In genomic region chr2:162889191-162889590, GRCm38 (mm10) we compare ENCODE assay signal across 14 mouse cellular contexts. TPM values are rescaled to one million over a fixed set of nuclear protein-coding genes. Genes with fewer than 3 reads are reported as not detected.
A peak's percentile ranks its signal among the peaks of the same experiment; 100 is the strongest.
DNase-seq lines count a peak whose midpoint lies in the region; ATAC-seq and TF ChIP-seq lines count a peak whose summit lies in the region.
"Had no signal": no experiment of that assay in that cellular context is flagged by ENCODE, and none has a peak within 500 bp of the region (broad histone marks: within the 10 kb centered on the region; RNA-seq: fewer than 3 reads in every experiment).

No protein-coding gene starts in this region.

- TF ChIP-seq CTCF in ES-Bruce4 (IDR thresholded peaks at IDR 0.05; ENCODE audit: low read depth, low read length), result no peak

- H3K27ac ChIP-seq in lung, embryonic 15.5 days, result no peak overlapping the region
- H3K27ac ChIP-seq in ES-Bruce4 (ENCODE audit: insufficient read depth, low read length), result no peak overlapping the region
- H3K27ac ChIP-seq: heart, embryonic 13.5 days; liver, embryonic 14.5 days had no signal

- peak; percentile 22 for DNase-seq in embryo, embryonic 10.5 days (ENCODE audit: low spot score)
- DNase-seq in embryo, embryonic 11 days, result no peak
- no peak for DNase-seq in lung, postnatal 4 days
- peak; percentile 24 for DNase-seq in left cerebral cortex, postnatal 4 days
- DNase-seq in gastrocnemius, adult 18-20 months (ENCODE audit: low spot score), result no peak
- DNase-seq in layer of hippocampus, adult 11-12 months (ENCODE audit: low spot score), result no peak
- DNase-seq: adrenal gland, postnatal 14 days; cerebellum, adult 9-11 months had no signal

- no peaks in the 10 kb centered on the region for H3K36me3 ChIP-seq in lung, embryonic 15.5 days
- no peaks in the 10 kb centered on the region for H3K36me3 ChIP-seq in ES-Bruce4 (ENCODE audit: control insufficient read depth, insufficient read depth, low read length, poor library complexity, severe bottlenecking)
- H3K36me3 ChIP-seq: G1E; heart, embryonic 13.5 days had no signal

- no peak overlapping the region for H3K9ac ChIP-seq in lung, embryonic 15.5 days
- H3K9ac ChIP-seq in ES-Bruce4 (ENCODE audit: low read depth, poor library complexity, severe bottlenecking), result no peak overlapping the region
- H3K9ac ChIP-seq: heart, embryonic 13.5 days; liver, embryonic 14.5 days had no signal

- intact Hi-C loops in left cerebral cortex, postnatal 4 days (cut with DNase I), result no loop called here

- no peaks in the 10 kb centered on the region for H3K4me1 ChIP-seq in lung, embryonic 15.5 days
- H3K4me1 ChIP-seq in ES-Bruce4 (ENCODE audit: control insufficient read depth, insufficient read depth, low read length), result no peaks in the 10 kb centered on the region
- H3K4me1 ChIP-seq: heart, embryonic 13.5 days; megakaryocyte, embryonic 14.5 days had no signal

- no peak overlapping the region for H3K4me3 ChIP-seq in lung, embryonic 15.5 days
- H3K4me3 ChIP-seq in ES-Bruce4 (ENCODE audit: low read depth, low read length), result peak overlapping the region; percentile 2; the same call in 1 of the 2 replicates
- H3K4me3 ChIP-seq: heart, embryonic 13.5 days; megakaryocyte, embryonic 14.5 days had no signal

- no peak overlapping the region for H3K4me2 ChIP-seq in lung, embryonic 15.5 days
- H3K4me2 ChIP-seq: heart, embryonic 13.5 days had no signal

- TF ChIP-seq EP300 in ES-Bruce4 (IDR thresholded peaks at IDR 0.05; ENCODE audit: insufficient read depth, low read depth, low read length), result no peak

- no peak for TF ChIP-seq POLR2A in ES-Bruce4 (IDR thresholded peaks at IDR 0.05; ENCODE audit: insufficient read depth, low read length)

- 58% methylated on average over 7 of the region's 7 CpGs for WGBS in lung, embryonic 15.5 days

- 0 out of 2 replicates have a peak, but pooled peaks have one; percentile 2 for ATAC-seq in lung, embryonic 15.5 days (ENCODE audit: borderline replicate concordance, extremely low read depth, low FRiP score, low TSS enrichment)

- no peaks in the 10 kb centered on the region for H3K27me3 ChIP-seq in lung, embryonic 15.5 days
- H3K27me3 ChIP-seq in ES-Bruce4 (ENCODE audit: control insufficient read depth, insufficient read depth, low read length, poor library complexity, severe bottlenecking), result no peaks in the 10 kb centered on the region
- H3K27me3 ChIP-seq: heart, embryonic 13.5 days had no signal

- H3K9me3 ChIP-seq in lung, embryonic 15.5 days, result no peaks in the 10 kb centered on the region
- H3K9me3 ChIP-seq in ES-Bruce4 (replicated peaks; ENCODE audit: control insufficient read depth, insufficient read depth, low read length, poor library complexity, severe bottlenecking), result no peaks in the 10 kb centered on the region
- H3K9me3 ChIP-seq: heart, embryonic 13.5 days had no signal

RNA-seq across cellular contexts. Expression of gene Srsf6, which starts 42.1 kb away (rescaled TPM):
- 216 and 217 TPM in 2 replicates for polyA plus RNA-seq in lung, embryonic 15.5 days (2015; fragmentation: Nextera tagmentation; extraction: Ambion mirVana)
- 172 and 175 TPM in 2 replicates for polyA plus RNA-seq in ES-Bruce4 (2011; ENCODE audit: insufficient read depth, insufficient read length, low read depth, missing spikeins)
- 100 to 1,000 TPM; 154 to 158 TPM for total RNA-seq in left cerebral cortex, postnatal 4 days (2021)
- total RNA-seq in gastrocnemius, adult 18-20 months (2021), result 10 to 100 TPM; 38.1 to 38.4 TPM

RNA-seq across cellular contexts. Expression of gene L3mbtl1, which starts 54.1 kb away (rescaled TPM):
- polyA plus RNA-seq in lung, embryonic 15.5 days (2015; fragmentation: Nextera tagmentation; extraction: Ambion mirVana), result 0.07 and 0.09 TPM in 2 replicates
- 1.1 and 2.7 TPM in 2 replicates for polyA plus RNA-seq in ES-Bruce4 (2011; ENCODE audit: insufficient read depth, insufficient read length, low read depth, missing spikeins)
- total RNA-seq in left cerebral cortex, postnatal 4 days (2021), result 10 to 100 TPM; 26.4 to 31.4 TPM
- not detected for total RNA-seq in gastrocnemius, adult 18-20 months (2021)
- total RNA-seq: G1E had no signal
- polyA plus RNA-seq: G1E had no signal

Comparison
In these comparisons a context has a peak if more than half of its experiments do, and no peak if none do; other contexts are left out.
1. DNase-seq: peak in embryo, embryonic 10.5 days (single experiment) and left cerebral cortex, postnatal 4 days (single experiment); none in embryo, embryonic 11 days (single experiment), lung, postnatal 4 days (0 of 2), gastrocnemius, adult 18-20 months (single experiment) and layer of hippocampus, adult 11-12 months (single experiment).
2. RNA of gene L3mbtl1, which starts 54.1 kb away (total RNA-seq): 26.4 to 31.4 TPM in left cerebral cortex, postnatal 4 days; not detected in gastrocnemius, adult 18-20 months; every median in the first group is over 10 times any median in the second.